Mouse (Mus musculus): ENCODE data around the gene Tbc1d10b. TPM values are rescaled to one million over a fixed set of nuclear protein-coding genes. Genes with fewer than 3 reads are reported as not detected.

The Tbc1d10b gene
- polyA plus RNA-seq, 1 experiment: 44.1 TPM

GRCm38 (mm10) chr7:127232622-127233367 is 24.5 kb upstream of the Tbc1d10b start, which contains the start of the genes Zfp553 and Sept1:
TSS of gene Zfp553 (plus strand) at chr7:127233061.
TSS of gene Sept1 (minus strand) at chr7:127233130.
- Histone ChIP-seq H3K36me3 (ENCODE audit: control insufficient read depth, insufficient read depth, low read length) (peaks cover 19% of the 10 kb centered on the region), H3K27me3 (ENCODE audit: control insufficient read depth, insufficient read depth, low read length) (no peaks in the 10 kb centered on the region), H3K4me1 (ENCODE audit: control insufficient read depth, insufficient read depth, insufficient read length, low read length) (peaks cover 3% of the 10 kb centered on the region; the same call in 1 of the 2 replicates), H3K27ac (ENCODE audit: insufficient read depth, low read depth, low read length) (peak within 1 kb of the TSS; percentile 83), H3K4me3 (ENCODE audit: low read depth, low read length) (peak within 1 kb of the TSS; percentile 99)
- under 1% methylated on average over 64 of the region's 64 CpGs for WGBS
- TF ChIP-seq CTCF (IDR thresholded peaks at IDR 0.05; ENCODE audit: extremely low read depth, insufficient read length, insufficient replicate concordance, low read depth, low read length): no peak
- peak; percentile 54 for TF ChIP-seq POLR2A (IDR thresholded peaks at IDR 0.05; ENCODE audit: low read depth, low read length)

GRCm38 (mm10) chr7:127231826-127232621 is 23.8 kb upstream of the Tbc1d10b start:
- Histone ChIP-seq H3K27ac (ENCODE audit: insufficient read depth, low read depth, low read length) (peak overlapping the region; percentile 83), H3K27me3 (ENCODE audit: control insufficient read depth, insufficient read depth, low read length) (no peaks in the 10 kb centered on the region), H3K4me3 (ENCODE audit: low read depth, low read length) (peak overlapping the region; percentile 99), H3K36me3 (ENCODE audit: control insufficient read depth, insufficient read depth, low read length) (peaks cover 18% of the 10 kb centered on the region), H3K4me1 (ENCODE audit: control insufficient read depth, insufficient read depth, insufficient read length, low read length) (peaks cover 3% of the 10 kb centered on the region; the same call in 1 of the 2 replicates)
- WGBS: 2% methylated on average over 20 of the region's 20 CpGs
- TF ChIP-seq POLR2A (IDR thresholded peaks at IDR 0.05; ENCODE audit: low read depth, low read length) (no peak), CTCF (IDR thresholded peaks at IDR 0.05; ENCODE audit: extremely low read depth, insufficient read length, insufficient replicate concordance, low read depth, low read length) (no peak)

GRCm38 (mm10) chr7:127231376-127231775 is 23.1 kb upstream of the Tbc1d10b start:
- Histone ChIP-seq H3K4me3 (ENCODE audit: low read depth, low read length) (no peak overlapping the region), H3K27ac (ENCODE audit: insufficient read depth, low read depth, low read length) (no peak overlapping the region), H3K27me3 (ENCODE audit: control insufficient read depth, insufficient read depth, low read length) (no peaks in the 10 kb centered on the region), H3K4me1 (ENCODE audit: control insufficient read depth, insufficient read depth, insufficient read length, low read length) (peaks cover 3% of the 10 kb centered on the region; the same call in 1 of the 2 replicates), H3K36me3 (ENCODE audit: control insufficient read depth, insufficient read depth, low read length) (peaks cover 12% of the 10 kb centered on the region)
- TF ChIP-seq POLR2A (IDR thresholded peaks at IDR 0.05; ENCODE audit: low read depth, low read length): no peak
- no peak for TF ChIP-seq CTCF (IDR thresholded peaks at IDR 0.05; ENCODE audit: extremely low read depth, insufficient read length, insufficient replicate concordance, low read depth, low read length)
- WGBS: 20% methylated on average over 3 of the region's 3 CpGs

- H3K27me3 ChIP-seq (ENCODE audit: control insufficient read depth, insufficient read depth, low read length): no peaks in the 10 kb centered on the region
- TF ChIP-seq POLR2A (IDR thresholded peaks at IDR 0.05; ENCODE audit: low read depth, low read length) (no peak), CTCF (IDR thresholded peaks at IDR 0.05; ENCODE audit: extremely low read depth, insufficient read length, insufficient replicate concordance, low read depth, low read length) (peak; percentile 74)
- no peak overlapping the region for H3K4me3 ChIP-seq (ENCODE audit: low read depth, low read length)
- no peak overlapping the region for H3K27ac ChIP-seq (ENCODE audit: insufficient read depth, low read depth, low read length)
- H3K4me1 ChIP-seq (ENCODE audit: control insufficient read depth, insufficient read depth, insufficient read length, low read length): peaks cover 7% of the 10 kb centered on the region; the same call in 1 of the 2 replicates
- 51% methylated on average over 4 of the region's 4 CpGs for WGBS
- H3K36me3 ChIP-seq (ENCODE audit: control insufficient read depth, insufficient read depth, low read length): no peaks in the 10 kb centered on the region
These were observed 20.5 kb upstream of the Tbc1d10b start for GRCm38 (mm10) chr7:127228615-127229303.

GRCm38 (mm10) chr7:127225147-127225995 is 17.1 kb upstream of the Tbc1d10b start:
- Histone ChIP-seq H3K27ac (ENCODE audit: insufficient read depth, low read depth, low read length) (no peak overlapping the region), H3K4me1 (ENCODE audit: control insufficient read depth, insufficient read depth, insufficient read length, low read length) (peaks cover 5% of the 10 kb centered on the region; the same call in 1 of the 2 replicates), H3K4me3 (ENCODE audit: low read depth, low read length) (no peak overlapping the region), H3K27me3 (ENCODE audit: control insufficient read depth, insufficient read depth, low read length) (no peaks in the 10 kb centered on the region), H3K36me3 (ENCODE audit: control insufficient read depth, insufficient read depth, low read length) (no peaks in the 10 kb centered on the region)
- WGBS: 46% methylated on average over 11 of the region's 11 CpGs
- TF ChIP-seq CTCF (IDR thresholded peaks at IDR 0.05; ENCODE audit: extremely low read depth, insufficient read length, insufficient replicate concordance, low read depth, low read length): no peak
- no peak for TF ChIP-seq POLR2A (IDR thresholded peaks at IDR 0.05; ENCODE audit: low read depth, low read length)

GRCm38 (mm10) chr7:127224616-127225015 is 16.3 kb upstream of the Tbc1d10b start:
- WGBS: 83% methylated on average over 6 of the region's 6 CpGs
- H3K27me3 ChIP-seq (ENCODE audit: control insufficient read depth, insufficient read depth, low read length): no peaks in the 10 kb centered on the region
- H3K4me1 ChIP-seq (ENCODE audit: control insufficient read depth, insufficient read depth, insufficient read length, low read length): peaks cover 5% of the 10 kb centered on the region; the same call in 1 of the 2 replicates
- no peak overlapping the region for H3K4me3 ChIP-seq (ENCODE audit: low read depth, low read length)
- TF ChIP-seq POLR2A (IDR thresholded peaks at IDR 0.05; ENCODE audit: low read depth, low read length): no peak
- no peak for TF ChIP-seq CTCF (IDR thresholded peaks at IDR 0.05; ENCODE audit: extremely low read depth, insufficient read length, insufficient replicate concordance, low read depth, low read length)
- H3K27ac ChIP-seq (ENCODE audit: insufficient read depth, low read depth, low read length): no peak overlapping the region
- H3K36me3 ChIP-seq (ENCODE audit: control insufficient read depth, insufficient read depth, low read length): no peaks in the 10 kb centered on the region

Data from small intestine, adult 2 months (tissue).